Mouse (Mus musculus) forelimb bud, embryonic 11.5 days (tissue): ENCODE data around the gene Wdr73.

Experiments used
- DNase-seq: peaks from one replicate; pipeline ENCODE4 v3.0.0-alpha.2; 2012; ENCODE audit warnings: low read depth, low spot score

Gene Wdr73

DNA sequence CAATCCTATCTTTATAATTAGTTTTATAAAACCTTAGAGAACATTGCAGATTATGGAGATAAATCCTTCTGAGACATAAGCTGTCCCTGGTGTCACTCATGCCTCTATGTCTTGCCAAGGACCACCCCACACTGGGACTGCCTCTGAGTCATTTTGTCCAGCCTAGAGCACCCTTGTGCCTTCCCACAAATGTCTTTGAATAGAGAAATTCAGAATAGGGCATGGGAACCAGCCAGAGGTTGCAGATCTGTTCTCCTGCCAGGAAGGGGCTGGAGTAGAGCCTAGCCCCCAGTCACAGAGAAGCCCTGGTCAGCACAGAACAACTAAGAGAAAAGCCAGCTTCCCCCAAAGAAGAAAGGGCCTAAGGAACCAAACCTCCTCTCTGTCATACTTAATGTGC lies 45.8 kb downstream of the Wdr73 start:
- DNase-seq = no peak

DNA sequence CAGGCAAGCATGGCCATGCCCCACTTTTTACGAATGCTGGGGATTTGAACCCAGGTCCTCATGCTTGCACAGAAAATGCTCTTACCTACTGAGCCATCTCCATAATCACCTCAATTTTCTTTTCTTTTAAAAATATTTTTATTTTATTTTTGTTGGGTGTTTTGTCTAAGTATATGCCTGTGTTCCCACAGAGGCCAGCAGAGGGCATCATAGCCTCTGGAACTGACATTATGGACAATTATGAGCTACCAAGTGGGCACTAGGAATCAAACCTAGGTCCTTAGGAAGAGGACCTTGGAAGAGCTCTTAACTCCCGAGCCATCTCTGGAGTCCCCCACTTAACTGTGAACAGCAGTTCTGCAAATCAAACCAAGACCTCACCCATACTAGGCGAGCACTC lies 47.9 kb downstream of the Wdr73 start:
- no peak for DNase-seq

DNA sequence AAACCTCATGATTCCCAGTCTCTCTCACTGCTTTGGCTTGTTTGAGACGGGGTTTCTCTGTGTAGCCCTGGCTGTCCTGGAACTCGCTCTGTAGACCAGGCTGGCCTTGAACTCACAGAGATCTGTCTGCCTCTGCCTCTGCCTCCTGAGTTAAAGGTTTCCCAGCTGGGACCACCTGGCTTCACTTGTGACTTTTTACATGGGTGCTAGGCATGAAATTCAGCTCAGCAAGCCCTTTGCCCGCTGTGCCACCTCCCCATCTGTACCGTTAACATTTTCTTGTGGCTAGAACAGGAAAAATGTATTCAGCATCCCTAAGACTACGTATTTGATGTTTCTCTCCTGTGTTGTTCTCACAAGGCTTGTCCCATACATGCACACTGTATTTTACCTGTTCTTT lies 50.5 kb downstream of the Wdr73 start:
- no peak for DNase-seq

GRCm38 (mm10) chr7:80849710-80850109 lies 51.4 kb downstream of the Wdr73 start:
- DNase-seq = peak; percentile 70

DNA sequence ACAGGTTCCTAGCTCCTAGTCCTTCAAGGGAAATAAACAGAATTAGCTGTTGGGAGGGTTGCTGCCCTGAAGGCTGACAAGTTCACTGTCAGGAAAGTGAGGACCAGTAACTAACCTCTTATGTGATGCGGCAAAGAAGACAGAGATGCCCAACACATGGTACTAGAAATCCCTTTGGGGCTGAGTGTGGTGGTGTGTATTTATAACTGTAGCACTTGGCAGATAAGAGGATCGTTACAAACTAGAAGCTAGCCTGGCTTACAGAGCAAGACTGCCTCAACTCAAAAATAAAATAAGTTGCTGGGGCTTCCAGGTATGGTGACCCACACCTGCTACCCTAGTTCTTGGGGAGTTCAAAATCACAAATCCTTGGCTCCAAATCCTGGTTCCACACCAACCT lies 51.8 kb downstream of the Wdr73 start:
- no peak for DNase-seq

GRCm38 (mm10) chr7:80846709-80847108 lies 54.4 kb downstream of the Wdr73 start:
- DNase-seq = no peak

DNA sequence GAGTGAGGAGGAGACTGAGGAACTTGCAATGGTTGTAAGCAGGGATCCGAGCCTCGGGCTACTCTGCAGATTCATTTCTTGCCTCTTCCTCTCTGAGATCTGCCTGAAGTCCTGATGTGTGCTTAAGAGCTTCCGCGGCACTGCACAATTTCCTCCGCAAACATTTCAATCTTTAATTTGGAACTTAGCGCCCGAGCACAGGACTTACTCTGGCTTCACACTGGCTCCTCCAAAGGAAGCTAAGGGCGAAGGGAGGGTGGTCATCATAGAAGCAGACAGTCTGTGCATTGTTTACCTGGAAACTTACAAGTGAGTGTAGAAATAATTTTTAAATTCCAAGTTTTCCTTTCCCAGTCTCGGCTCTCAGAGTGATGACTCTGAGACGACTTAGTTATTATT lies 54.8 kb downstream of the Wdr73 start:
- DNase-seq = no peak

- no peak for DNase-seq
Observed at GRCm38 (mm10) chr7:80845621-80846279, 55.3 kb downstream of the Wdr73 start.

GRCm38 (mm10) chr7:80844691-80845090 lies 56.4 kb downstream of the Wdr73 start:
- no peak for DNase-seq

GRCm38 (mm10) chr7:80843910-80844640 lies 57.0 kb downstream of the Wdr73 start:
- DNase-seq = no peak

DNA sequence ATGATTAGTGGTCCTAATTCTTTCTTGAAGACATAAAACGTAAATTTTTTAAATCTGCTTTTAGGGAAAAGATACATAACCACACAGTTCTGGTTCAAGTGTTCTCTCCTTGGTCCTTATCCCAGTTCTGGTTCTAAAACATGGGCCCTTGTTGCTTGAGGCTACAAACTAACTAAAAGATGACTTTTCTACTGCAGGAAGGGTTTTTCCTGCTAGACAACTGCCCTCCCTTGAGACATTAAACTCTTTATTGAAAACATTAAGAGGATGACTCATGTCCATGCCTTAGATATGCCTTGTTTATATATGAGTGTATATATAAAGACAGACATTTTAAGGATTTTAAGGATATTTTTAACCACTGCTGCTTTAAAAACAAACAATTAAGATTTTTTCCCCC lies 57.9 kb downstream of the Wdr73 start:
- DNase-seq = no peak

DNA sequence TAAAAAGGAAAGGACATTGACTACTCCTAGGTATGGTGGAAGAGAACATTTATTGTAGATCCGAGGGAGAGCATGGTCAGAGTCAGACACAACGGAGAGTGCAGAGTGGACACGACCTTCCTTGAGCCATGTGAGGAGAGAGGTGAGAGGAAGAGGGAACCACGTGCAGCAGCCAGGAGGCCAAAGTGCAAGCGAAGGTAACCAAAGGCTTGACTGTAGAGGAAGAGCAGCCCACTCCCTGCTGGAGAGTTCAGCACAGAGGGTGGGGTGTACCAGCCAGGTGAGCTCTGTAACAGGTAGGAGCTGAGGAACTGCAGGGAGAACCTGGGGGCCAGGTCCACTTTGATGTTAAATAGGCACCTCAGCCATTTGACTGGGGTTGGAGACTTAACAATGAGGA lies 58.9 kb downstream of the Wdr73 start:
- no peak for DNase-seq

GRCm38 (mm10) chr7:80840937-80841336 lies 60.1 kb downstream of the Wdr73 start:
- no peak for DNase-seq
